Mouse (Mus musculus): ENCODE data around the gene Tmem248. TPM values are rescaled to one million over a fixed set of nuclear protein-coding genes. Genes with fewer than 3 reads are reported as not detected.

The Tmem248 gene
- polyA plus RNA-seq, 1 experiment from 2014 or later: 30.7 TPM

- DNase-seq (no peak), ATAC-seq (ENCODE audit: low read depth) (no peak)
- no peak overlapping the region for H3K9ac ChIP-seq
- no peaks in the 10 kb centered on the region for H3K27me3 ChIP-seq
- H3K4me1 ChIP-seq (replicated peaks): no peaks in the 10 kb centered on the region
- no peak overlapping the region for H3K4me3 ChIP-seq (replicated peaks)
- no peak overlapping the region for H3K4me2 ChIP-seq
- H3K36me3 ChIP-seq: peaks cover 84% of the 10 kb centered on the region
- 80% methylated on average over 7 of the region's 7 CpGs for WGBS (ENCODE audit: insufficient replicate concordance)
- 0 out of 2 replicates have a peak, but pooled peaks cover 4% of the 10 kb centered on the region for H3K9me3 ChIP-seq (replicated peaks)
- H3K27ac ChIP-seq: no peak overlapping the region
Observed at GRCm38 (mm10) chr5:130288106-130288505, 71.2 kb downstream of the Tmem248 start.

DNA sequence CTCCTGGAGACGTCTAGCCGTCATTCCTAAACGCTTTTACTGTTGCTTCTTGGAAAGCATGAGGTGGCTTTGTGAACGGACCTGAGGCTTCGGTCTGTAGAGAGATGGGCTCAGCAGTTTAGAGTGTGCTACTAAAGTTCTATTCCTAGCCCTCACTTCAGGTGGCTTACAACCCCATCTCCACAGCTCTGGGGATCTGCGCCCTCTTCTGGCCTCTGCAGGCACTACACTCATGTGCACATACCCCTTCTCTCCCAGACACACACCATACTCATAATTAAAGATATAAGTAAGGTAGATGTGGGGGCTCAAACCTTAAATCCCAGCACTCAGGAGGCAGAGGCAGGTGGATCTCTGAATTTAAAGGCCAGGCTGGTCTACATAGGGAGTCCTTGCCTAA is 73.4 kb downstream of the Tmem248 start:
- Histone ChIP-seq H3K4me3 (replicated peaks) (no peak overlapping the region), H3K36me3 (peaks cover 81% of the 10 kb centered on the region), H3K27me3 (no peaks in the 10 kb centered on the region), H3K9ac (no peak overlapping the region), H3K9me3 (replicated peaks) (no peaks in the 10 kb centered on the region), H3K4me1 (replicated peaks) (no peaks in the 10 kb centered on the region), H3K27ac (no peak overlapping the region), H3K4me2 (no peak overlapping the region)
- WGBS (ENCODE audit: insufficient replicate concordance): 86% methylated on average over 6 of the region's 6 CpGs
- DNase-seq: no peak
- ATAC-seq (ENCODE audit: low read depth): no peak

DNA sequence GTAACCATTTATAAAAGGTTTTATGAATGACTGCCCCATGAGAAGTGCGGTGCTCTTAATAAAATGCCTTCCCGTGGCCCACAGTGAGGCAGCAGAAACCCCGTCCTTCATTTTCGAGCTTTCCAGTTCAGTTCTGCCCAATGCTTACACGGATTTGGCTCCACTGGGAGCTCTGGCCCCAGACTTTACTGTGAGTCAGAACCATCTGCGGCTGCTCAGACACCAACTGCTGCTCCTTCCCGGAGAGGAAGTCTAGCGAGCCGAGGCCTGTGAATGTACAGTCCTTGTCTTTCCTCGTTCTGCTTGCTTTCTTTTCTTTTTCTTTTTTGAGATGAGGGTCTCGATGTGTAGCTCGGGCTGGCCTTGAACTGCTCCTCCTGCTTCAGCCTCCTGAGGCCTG is 73.9 kb downstream of the Tmem248 start:
- Histone ChIP-seq H3K9ac (no peak overlapping the region), H3K4me1 (replicated peaks) (no peaks in the 10 kb centered on the region), H3K4me3 (replicated peaks) (no peak overlapping the region), H3K27ac (no peak overlapping the region), H3K4me2 (no peak overlapping the region), H3K36me3 (peaks cover 84% of the 10 kb centered on the region), H3K9me3 (replicated peaks) (no peaks in the 10 kb centered on the region), H3K27me3 (no peaks in the 10 kb centered on the region)
- WGBS (ENCODE audit: insufficient replicate concordance): 87% methylated on average over 12 of the region's 12 CpGs
- no peak for DNase-seq
- no peak for ATAC-seq (ENCODE audit: low read depth)

- H3K27me3 ChIP-seq: no peaks in the 10 kb centered on the region
- WGBS (ENCODE audit: insufficient replicate concordance): 78% methylated on average over 4 of the region's 4 CpGs
Observed at GRCm38 (mm10) chr5:130292976-130293375, 76.1 kb downstream of the Tmem248 start.

More at GRCm38 (mm10) chr5:130292976-130293375, 76.1 kb downstream of the Tmem248 start:
- H3K36me3 ChIP-seq: peaks cover 83% of the 10 kb centered on the region
- H3K9me3 ChIP-seq (replicated peaks): no peaks in the 10 kb centered on the region
- H3K4me3 ChIP-seq (replicated peaks): no peak overlapping the region
- H3K4me1 ChIP-seq (replicated peaks): no peaks in the 10 kb centered on the region
- no peak for DNase-seq
- no peak overlapping the region for H3K4me2 ChIP-seq
- ATAC-seq (ENCODE audit: low read depth): no peak
- no peak overlapping the region for H3K27ac ChIP-seq
- no peak overlapping the region for H3K9ac ChIP-seq

Other genes with a start within 250 kb of the Tmem248 start
- 42.0 and 47.9 TPM in 2 replicates for gene Gusb, start 214.0 kb upstream of the Tmem248 start, polyA plus RNA-seq (2015; fragmentation: Nextera tagmentation; extraction: Ambion mirVana)
- gene Asl, start 187.8 kb upstream of the Tmem248 start, polyA plus RNA-seq (2015; fragmentation: Nextera tagmentation; extraction: Ambion mirVana): 37.8 and 45.2 TPM in 2 replicates
- 31.6 and 34.4 TPM in 2 replicates for gene Crcp, start 187.8 kb upstream of the Tmem248 start, polyA plus RNA-seq (2015; fragmentation: Nextera tagmentation; extraction: Ambion mirVana)
- gene Tpst1, start 143.8 kb upstream of the Tmem248 start, polyA plus RNA-seq (2015; fragmentation: Nextera tagmentation; extraction: Ambion mirVana): 27.2 and 33.5 TPM in 2 replicates
- gene Kctd7, start 72.2 kb upstream of the Tmem248 start, polyA plus RNA-seq (2015; fragmentation: Nextera tagmentation; extraction: Ambion mirVana): 5.5 and 7.1 TPM in 2 replicates
- 26.0 and 30.7 TPM in 2 replicates for gene Rabgef1, start 45.3 kb upstream of the Tmem248 start, polyA plus RNA-seq (2015; fragmentation: Nextera tagmentation; extraction: Ambion mirVana)
- 55.0 and 64.9 TPM in 2 replicates for gene Sbds, start 38.4 kb downstream of the Tmem248 start, polyA plus RNA-seq (2015; fragmentation: Nextera tagmentation; extraction: Ambion mirVana)
- gene Tyw1, start 38.5 kb downstream of the Tmem248 start, polyA plus RNA-seq (2015; fragmentation: Nextera tagmentation; extraction: Ambion mirVana): 16.0 and 18.0 TPM in 2 replicates
- gene Caln1, start 152.4 kb downstream of the Tmem248 start, polyA plus RNA-seq (2015; fragmentation: Nextera tagmentation; extraction: Ambion mirVana): not detected in 2 replicates
- gene A330070K13Rik, start 167.6 kb downstream of the Tmem248 start, polyA plus RNA-seq (2015; fragmentation: Nextera tagmentation; extraction: Ambion mirVana): not detected in 2 replicates